Mouse (Mus musculus): ENCODE data around the gene Rab10.

DNA sequence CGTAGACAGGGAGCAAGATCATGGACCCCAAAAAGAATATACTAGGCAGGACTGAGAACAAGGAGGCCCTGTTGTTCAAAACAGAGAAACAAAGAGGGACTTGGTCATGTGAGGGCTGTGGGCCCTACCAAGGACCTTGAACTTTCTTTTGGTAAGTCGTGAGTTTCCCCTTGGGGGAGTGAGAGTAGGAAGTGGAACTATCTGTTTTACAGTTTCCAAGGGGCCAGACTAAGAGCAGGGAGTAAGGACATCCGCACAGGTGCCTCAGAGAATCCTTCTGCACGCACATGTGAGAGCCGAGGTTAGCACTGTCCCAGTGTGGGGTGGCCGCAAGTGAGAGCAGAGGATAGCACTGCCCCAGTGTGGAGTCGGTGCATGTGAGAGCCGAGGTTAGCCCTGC is 45.3 kb upstream of the Rab10 start:
- TF ChIP-seq POLR2A (IDR thresholded peaks at IDR 0.05; ENCODE audit: borderline replicate concordance, extremely low read depth, low read depth, low read length) = no peak
- no peak for TF ChIP-seq CTCF (IDR thresholded peaks at IDR 0.05; ENCODE audit: insufficient read depth, low read length)
